Mouse (Mus musculus): ENCODE results near the gene Mx1. TPM values are rescaled to one million over a fixed set of nuclear protein-coding genes. Genes with fewer than 3 reads are reported as not detected.

Mx1 gene
- polyA plus RNA-seq, 1 experiment = 1.3 TPM

GRCm38 (mm10) chr16:97428026-97428425, 34.7 kb downstream of the Mx1 start:
- Histone ChIP-seq H3K4me1 (peaks cover 23% of the 10 kb centered on the region), H3K4me3 (replicated peaks) (no peak overlapping the region), H3K9me3 (no peaks in the 10 kb centered on the region), H3K36me3 (replicated peaks; ENCODE audit: low read length) (no peaks in the 10 kb centered on the region), H3K27me3 (replicated peaks) (peaks cover 23% of the 10 kb centered on the region)
- TF ChIP-seq GATA1 (IDR thresholded peaks at IDR 0.05; ENCODE audit: borderline replicate concordance, low read length) = no peak
- no peak for TF ChIP-seq FLI1 (IDR thresholded peaks at IDR 0.05; ENCODE audit: low read length)

GRCm38 (mm10) chr16:97423627-97424026, 39.1 kb downstream of the Mx1 start:
- no peak for TF ChIP-seq FLI1 (IDR thresholded peaks at IDR 0.05; ENCODE audit: low read length)
- TF ChIP-seq GATA1 (IDR thresholded peaks at IDR 0.05; ENCODE audit: borderline replicate concordance, low read length) = no peak
- Histone ChIP-seq H3K36me3 (replicated peaks; ENCODE audit: low read length) (no peaks in the 10 kb centered on the region), H3K4me1 (peaks cover 11% of the 10 kb centered on the region), H3K9me3 (no peaks in the 10 kb centered on the region), H3K4me3 (replicated peaks) (no peak overlapping the region), H3K27me3 (replicated peaks) (peaks cover 38% of the 10 kb centered on the region)

- H3K4me1 ChIP-seq = peaks cover 22% of the 10 kb centered on the region
Measured at GRCm38 (mm10) chr16:97421671-97422070, 41.0 kb downstream of the Mx1 start.

GRCm38 (mm10) chr16:97418749-97419453, 43.8 kb downstream of the Mx1 start:
- H3K4me1 ChIP-seq = peaks cover 21% of the 10 kb centered on the region
- no peak overlapping the region for H3K4me3 ChIP-seq (replicated peaks)
- TF ChIP-seq FLI1 (IDR thresholded peaks at IDR 0.05; ENCODE audit: low read length) = no peak
- TF ChIP-seq GATA1 (IDR thresholded peaks at IDR 0.05; ENCODE audit: borderline replicate concordance, low read length) = no peak
- no peaks in the 10 kb centered on the region for H3K36me3 ChIP-seq (replicated peaks; ENCODE audit: low read length)
- H3K9me3 ChIP-seq = no peaks in the 10 kb centered on the region
- H3K27me3 ChIP-seq (replicated peaks) = peaks cover 34% of the 10 kb centered on the region

More at GRCm38 (mm10) chr16:97421671-97422070, 41.0 kb downstream of the Mx1 start:
- peaks cover 37% of the 10 kb centered on the region for H3K27me3 ChIP-seq (replicated peaks)
- TF ChIP-seq GATA1 (IDR thresholded peaks at IDR 0.05; ENCODE audit: borderline replicate concordance, low read length) = no peak
- no peak for TF ChIP-seq FLI1 (IDR thresholded peaks at IDR 0.05; ENCODE audit: low read length)
- H3K9me3 ChIP-seq = no peaks in the 10 kb centered on the region
- no peaks in the 10 kb centered on the region for H3K36me3 ChIP-seq (replicated peaks; ENCODE audit: low read length)
- no peak overlapping the region for H3K4me3 ChIP-seq (replicated peaks)

GRCm38 (mm10) chr16:97417896-97418542, 44.7 kb downstream of the Mx1 start:
- H3K9me3 ChIP-seq = no peaks in the 10 kb centered on the region
- H3K4me3 ChIP-seq (replicated peaks) = peak overlapping the region; percentile 69
- no peak for TF ChIP-seq FLI1 (IDR thresholded peaks at IDR 0.05; ENCODE audit: low read length)
- no peak for TF ChIP-seq GATA1 (IDR thresholded peaks at IDR 0.05; ENCODE audit: borderline replicate concordance, low read length)
- no peaks in the 10 kb centered on the region for H3K36me3 ChIP-seq (replicated peaks; ENCODE audit: low read length)
- peaks cover 16% of the 10 kb centered on the region for H3K4me1 ChIP-seq
- H3K27me3 ChIP-seq (replicated peaks) = peaks cover 34% of the 10 kb centered on the region

GRCm38 (mm10) chr16:97405476-97406012, 57.2 kb downstream of the Mx1 start:
- Histone ChIP-seq H3K4me1 (peaks cover 18% of the 10 kb centered on the region), H3K36me3 (replicated peaks; ENCODE audit: low read length) (no peaks in the 10 kb centered on the region), H3K4me3 (replicated peaks) (no peak overlapping the region), H3K9me3 (no peaks in the 10 kb centered on the region), H3K27me3 (replicated peaks) (peaks cover 22% of the 10 kb centered on the region)
- TF ChIP-seq GATA1 (IDR thresholded peaks at IDR 0.05; ENCODE audit: borderline replicate concordance, low read length) (no peak), FLI1 (IDR thresholded peaks at IDR 0.05; ENCODE audit: low read length) (no peak)

GRCm38 (mm10) chr16:97402213-97402785, 60.4 kb downstream of the Mx1 start:
- Histone ChIP-seq H3K4me1 (peaks cover 35% of the 10 kb centered on the region), H3K27me3 (replicated peaks) (peaks cover 23% of the 10 kb centered on the region), H3K9me3 (no peaks in the 10 kb centered on the region), H3K36me3 (replicated peaks; ENCODE audit: low read length) (no peaks in the 10 kb centered on the region), H3K4me3 (replicated peaks) (no peak overlapping the region)
- no peak for TF ChIP-seq GATA1 (IDR thresholded peaks at IDR 0.05; ENCODE audit: borderline replicate concordance, low read length)
- no peak for TF ChIP-seq FLI1 (IDR thresholded peaks at IDR 0.05; ENCODE audit: low read length)

GRCm38 (mm10) chr16:97401741-97402140, 61.0 kb downstream of the Mx1 start:
- Histone ChIP-seq H3K9me3 (no peaks in the 10 kb centered on the region), H3K4me3 (replicated peaks) (no peak overlapping the region), H3K4me1 (peaks cover 35% of the 10 kb centered on the region), H3K27me3 (replicated peaks) (peaks cover 27% of the 10 kb centered on the region), H3K36me3 (replicated peaks; ENCODE audit: low read length) (no peaks in the 10 kb centered on the region)
- TF ChIP-seq FLI1 (IDR thresholded peaks at IDR 0.05; ENCODE audit: low read length) = no peak
- TF ChIP-seq GATA1 (IDR thresholded peaks at IDR 0.05; ENCODE audit: borderline replicate concordance, low read length) = no peak

- Histone ChIP-seq H3K9me3 (peaks cover 6% of the 10 kb centered on the region), H3K27me3 (replicated peaks) (peaks cover 23% of the 10 kb centered on the region), H3K4me3 (replicated peaks) (no peak overlapping the region), H3K4me1 (peaks cover 35% of the 10 kb centered on the region), H3K36me3 (replicated peaks; ENCODE audit: low read length) (no peaks in the 10 kb centered on the region)
- TF ChIP-seq FLI1 (IDR thresholded peaks at IDR 0.05; ENCODE audit: low read length) = no peak
- TF ChIP-seq GATA1 (IDR thresholded peaks at IDR 0.05; ENCODE audit: borderline replicate concordance, low read length) = no peak
Measured at GRCm38 (mm10) chr16:97399991-97400390, 62.7 kb downstream of the Mx1 start.

All from megakaryocyte, embryonic 14.5 days (primary cell).